Mouse (Mus musculus): ENCODE measurements around the gene Car7.

GRCm38 (mm10) chr8:104564633-104565456, 30.4 kb downstream of the Car7 start:
- TF ChIP-seq CTCF (IDR thresholded peaks at IDR 0.05; ENCODE audit: extremely low read depth, insufficient read depth, low read length) = peak; percentile 92
- TF ChIP-seq POLR2A (IDR thresholded peaks at IDR 0.05; ENCODE audit: extremely low read depth, insufficient read depth, low read length) = no peak
